Mouse (Mus musculus) liver, embryonic 15.5 days (tissue): ENCODE results near the gene Sec62. TPM values are rescaled to one million over a fixed set of nuclear protein-coding genes. Genes with fewer than 3 reads are reported as not detected.

Experiments used
- ATAC-seq: fragments of 200-750 bp; cut with Nextera tagmentation; 2 replicates; pipeline ENCODE4 v1.8.0; 2017; ENCODE audit warnings: moderate number of reproducible peaks, mild to moderate bottlenecking, moderate library complexity; ENCODE audit not compliant: insufficient read depth
- H3K27ac ChIP-seq: fragments of 300-500 bp; sonication (generic); replicated peaks from 2 replicates; pipeline ENCODE4 v1.5.1; 2015; ENCODE audit warnings: mild to moderate bottlenecking, inconsistent platforms
- H3K27me3 ChIP-seq: fragments of 300-500 bp; sonication (generic); 2 replicates; pipeline ENCODE4 v1.6.1; 2015; ENCODE audit warnings: mild to moderate bottlenecking, inconsistent platforms
- H3K36me3 ChIP-seq: fragments of 300-500 bp; sonication (generic); replicated peaks from 2 replicates; pipeline ENCODE4 v1.6.1; 2015; ENCODE audit warnings: moderate library complexity, mild to moderate bottlenecking, inconsistent platforms
- H3K4me1 ChIP-seq: fragments of 300-500 bp; sonication (generic); replicated peaks from 2 replicates; pipeline ENCODE4 v1.6.1; 2015; ENCODE audit warnings: inconsistent platforms
- H3K4me2 ChIP-seq: fragments of 300-500 bp; sonication (generic); 2 replicates; pipeline ENCODE4 v1.6.1; 2015; ENCODE audit warnings: moderate library complexity, mild to moderate bottlenecking, inconsistent platforms
- H3K4me3 ChIP-seq: fragments of 300-500 bp; sonication (generic); replicated peaks from 2 replicates; pipeline ENCODE4 v1.5.1; 2015; ENCODE audit warnings: mild to moderate bottlenecking, inconsistent platforms
- H3K9ac ChIP-seq: fragments of 300-500 bp; sonication (generic); 2 replicates; pipeline ENCODE4 v1.6.1; 2015; ENCODE audit warnings: moderate library complexity, mild to moderate bottlenecking, inconsistent platforms
- H3K9me3 ChIP-seq: fragments of 300-500 bp; sonication (generic); replicated peaks from 2 replicates; pipeline ENCODE4 v1.6.1; 2016; ENCODE audit warnings: inconsistent platforms
- WGBS: fragments of 180-500 bp; shearing (Covaris S2); methylation state at CpG from one replicate; pipeline ENCODE4 v1.1.7; 2015; ENCODE audit warnings: mixed read lengths; ENCODE audit not compliant: insufficient replicate concordance; 5-methylcytosine and 5-hydroxymethylcytosine counted together
- polyA plus RNA-seq: library from polyadenylated mRNA; unstranded; fragments of >200 nt; fragmentation: Nextera tagmentation; extraction: Ambion mirVana; gene quantifications from 2 replicates; pipeline ENCODE4 v1.2.1, GENCODE M21; 2015

The Sec62 gene
- polyA plus RNA-seq, 1 experiment from 2014 or later = 50.2 TPM

DNA sequence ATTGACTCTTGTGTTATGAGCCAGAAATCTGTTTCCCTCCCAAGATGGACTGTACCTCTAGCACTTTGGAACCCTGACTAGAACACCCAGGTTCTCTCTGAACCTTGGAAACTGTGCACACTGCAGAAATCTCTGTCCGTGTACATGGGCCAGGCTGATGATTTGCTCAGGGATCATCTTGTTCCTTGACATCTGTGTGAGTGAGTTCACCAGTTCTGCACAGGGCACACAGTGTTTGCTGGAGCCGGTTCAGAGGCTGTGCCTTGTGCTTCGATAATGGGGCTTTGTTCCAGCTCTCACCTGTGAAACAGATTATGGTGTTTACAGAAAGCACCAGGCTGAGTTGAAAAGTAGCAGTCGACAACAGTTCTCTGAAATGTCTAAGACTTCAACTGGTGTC is 20.0 kb upstream of the Sec62 start:
- WGBS = 55% methylated on average over 4 of the region's 4 CpGs
- ATAC-seq = no peak
- peaks cover 21% of the 10 kb centered on the region for H3K27me3 ChIP-seq
- H3K9ac ChIP-seq = no peak overlapping the region
- H3K27ac ChIP-seq = no peak overlapping the region
- no peak overlapping the region for H3K4me2 ChIP-seq
- H3K4me3 ChIP-seq = no peak overlapping the region
- H3K9me3 ChIP-seq = no peaks in the 10 kb centered on the region
- no peaks in the 10 kb centered on the region for H3K36me3 ChIP-seq
- H3K4me1 ChIP-seq = peaks cover 21% of the 10 kb centered on the region

- Histone ChIP-seq H3K27ac (no peak overlapping the region), H3K36me3 (no peaks in the 10 kb centered on the region), H3K9ac (no peak overlapping the region), H3K27me3 (peaks cover 21% of the 10 kb centered on the region), H3K9me3 (no peaks in the 10 kb centered on the region), H3K4me2 (no peak overlapping the region), H3K4me1 (peaks cover 21% of the 10 kb centered on the region), H3K4me3 (no peak overlapping the region)
- no peak for ATAC-seq
- WGBS = 82% methylated on average over 5 of the region's 5 CpGs
These were observed 18.0 kb upstream of the Sec62 start for GRCm38 (mm10) chr3:30774677-30775076.

GRCm38 (mm10) chr3:30777984-30778383 is 14.7 kb upstream of the Sec62 start:
- peak; percentile 90 for ATAC-seq
- no peak overlapping the region for H3K9ac ChIP-seq
- no peaks in the 10 kb centered on the region for H3K36me3 ChIP-seq
- no peak overlapping the region for H3K27ac ChIP-seq
- H3K4me2 ChIP-seq = no peak overlapping the region
- peaks cover 25% of the 10 kb centered on the region for H3K4me1 ChIP-seq
- 37% methylated on average over 5 of the region's 5 CpGs for WGBS
- H3K9me3 ChIP-seq = no peaks in the 10 kb centered on the region
- H3K27me3 ChIP-seq = peaks cover 21% of the 10 kb centered on the region
- no peak overlapping the region for H3K4me3 ChIP-seq

DNA sequence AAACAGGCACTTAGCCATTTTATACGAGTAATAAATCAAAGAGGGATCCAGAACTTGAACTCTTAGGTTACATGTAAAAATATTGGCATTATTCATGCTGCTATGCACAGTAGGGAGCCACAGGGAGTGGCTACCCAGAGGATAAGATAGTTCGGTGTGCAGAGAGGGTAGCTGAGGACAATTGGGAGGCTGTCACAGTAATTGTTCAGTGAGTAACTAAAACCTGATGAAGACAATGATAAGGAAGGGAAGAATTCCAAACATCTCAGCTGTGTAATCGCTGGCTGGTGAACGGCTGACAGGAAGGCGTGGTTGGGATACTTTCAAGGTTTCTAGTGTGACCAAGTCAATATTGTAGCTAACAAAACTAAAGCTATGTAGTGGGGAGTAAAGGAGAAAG is 4.1 kb upstream of the Sec62 start:
- peaks cover 34% of the 10 kb centered on the region for H3K27me3 ChIP-seq
- no peaks in the 10 kb centered on the region for H3K36me3 ChIP-seq
- no peak for ATAC-seq
- H3K4me3 ChIP-seq = no peak overlapping the region
- no peak overlapping the region for H3K27ac ChIP-seq
- H3K4me2 ChIP-seq = no peak overlapping the region
- WGBS = 32% methylated on average over 5 of the region's 5 CpGs
- no peak overlapping the region for H3K9ac ChIP-seq
- peaks cover 5% of the 10 kb centered on the region for H3K4me1 ChIP-seq
- H3K9me3 ChIP-seq = no peaks in the 10 kb centered on the region

DNA sequence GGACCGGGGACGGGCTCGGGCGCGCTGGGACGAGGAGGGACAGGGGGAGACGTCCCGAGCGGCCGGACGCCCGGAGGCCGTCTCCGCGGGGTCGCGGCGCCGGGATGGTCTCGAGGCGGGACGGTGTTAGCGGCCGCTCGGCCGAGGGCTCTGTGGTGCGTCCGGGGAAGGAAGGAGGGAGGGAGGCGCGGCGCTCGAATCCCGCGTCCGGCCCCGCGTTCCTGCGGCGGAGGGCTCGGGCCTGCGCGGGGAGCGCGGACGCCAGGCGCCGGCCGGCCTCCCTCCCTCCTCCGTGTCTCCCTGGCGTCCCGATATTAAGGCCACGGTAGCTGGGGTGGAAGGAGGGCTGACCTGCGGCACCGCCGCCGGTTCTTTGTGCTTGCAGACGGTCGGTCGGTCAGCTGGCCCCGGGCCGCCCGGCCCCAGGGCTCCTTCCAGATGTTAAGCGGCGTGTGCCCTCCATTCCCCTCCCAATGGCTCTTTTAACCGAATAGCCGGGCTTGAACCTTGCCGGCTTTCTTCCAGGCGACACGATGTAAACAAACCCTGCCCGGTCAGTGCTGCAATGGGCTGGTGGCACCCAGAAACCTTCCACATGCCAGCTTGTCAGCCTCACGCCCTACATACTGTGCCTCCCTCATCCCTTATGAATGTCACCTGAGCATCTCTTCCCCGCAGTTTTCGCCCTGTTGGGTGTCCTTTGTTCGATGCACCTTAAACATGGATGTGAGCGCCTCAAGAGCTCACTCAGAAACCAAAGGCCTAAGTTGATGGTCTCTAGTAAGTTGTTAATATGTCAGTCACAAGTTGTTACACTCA is 937 bp downstream of the Sec62 start:
- H3K4me1 ChIP-seq = peaks cover 20% of the 10 kb centered on the region
- peak overlapping the region; percentile 93 for H3K27ac ChIP-seq
- H3K4me2 ChIP-seq = peak overlapping the region; percentile 76
- H3K36me3 ChIP-seq = no peaks in the 10 kb centered on the region; the same call in 1 of the 2 replicates
- ATAC-seq = peak; percentile 79
- 0 out of 2 replicates have a peak, but pooled peaks cover 9% of the 10 kb centered on the region for H3K27me3 ChIP-seq
- H3K9ac ChIP-seq = peak overlapping the region; percentile 99
- WGBS = under 1% methylated on average over 70 of the region's 75 CpGs
- H3K4me3 ChIP-seq = peak overlapping the region; percentile 98
- no peaks in the 10 kb centered on the region for H3K9me3 ChIP-seq

GRCm38 (mm10) chr3:30802171-30802570 is 9.5 kb downstream of the Sec62 start:
- Histone ChIP-seq H3K4me3 (no peak overlapping the region), H3K9me3 (no peaks in the 10 kb centered on the region), H3K4me1 (no peaks in the 10 kb centered on the region; the same call in 1 of the 2 replicates), H3K27ac (no peak overlapping the region), H3K9ac (no peak overlapping the region), H3K27me3 (no peaks in the 10 kb centered on the region), H3K4me2 (no peak overlapping the region), H3K36me3 (peaks cover 50% of the 10 kb centered on the region)
- ATAC-seq = no peak
- WGBS = 83% methylated on average over 3 of the region's 3 CpGs

GRCm38 (mm10) chr3:30812881-30813280 is 20.2 kb downstream of the Sec62 start:
- 69% methylated on average over 3 of the region's 3 CpGs for WGBS
- no peak for ATAC-seq
- Histone ChIP-seq H3K9ac (no peak overlapping the region), H3K36me3 (peaks cover 72% of the 10 kb centered on the region), H3K9me3 (no peaks in the 10 kb centered on the region), H3K4me2 (no peak overlapping the region), H3K4me1 (no peaks in the 10 kb centered on the region), H3K27ac (no peak overlapping the region), H3K27me3 (no peaks in the 10 kb centered on the region), H3K4me3 (no peak overlapping the region)

DNA sequence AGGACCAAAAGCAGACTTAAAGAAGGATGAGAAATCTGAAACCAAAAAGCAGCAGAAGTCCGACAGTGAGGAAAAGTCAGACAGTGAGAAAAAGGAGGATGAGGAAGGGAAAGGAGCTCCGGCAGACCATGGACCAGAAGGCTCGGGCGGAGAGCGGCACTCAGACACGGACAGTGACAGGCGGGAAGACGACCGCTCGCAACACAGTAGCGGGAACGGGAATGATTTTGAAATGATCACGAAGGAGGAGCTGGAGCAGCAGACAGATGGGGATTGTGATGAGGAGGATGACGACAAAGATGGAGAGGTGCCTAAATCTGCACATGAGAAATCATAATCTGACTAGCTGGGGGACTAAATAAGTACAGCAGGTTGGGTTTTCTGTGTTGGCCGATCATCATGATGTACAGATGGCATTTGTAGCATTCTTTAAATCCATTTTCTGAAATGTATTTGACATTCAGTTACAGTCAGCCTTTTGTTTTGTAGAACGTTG is 26.0 kb downstream of the Sec62 start:
- no peak for ATAC-seq
- no peaks in the 10 kb centered on the region for H3K9me3 ChIP-seq
- H3K4me1 ChIP-seq = no peaks in the 10 kb centered on the region
- no peak overlapping the region for H3K4me2 ChIP-seq
- no peak overlapping the region for H3K4me3 ChIP-seq
- H3K9ac ChIP-seq = no peak overlapping the region
- H3K27ac ChIP-seq = no peak overlapping the region
- no peaks in the 10 kb centered on the region for H3K27me3 ChIP-seq
- WGBS = 91% methylated on average over 16 of the region's 16 CpGs
- H3K36me3 ChIP-seq = peaks cover 65% of the 10 kb centered on the region

- Histone ChIP-seq H3K36me3 (peaks cover 44% of the 10 kb centered on the region), H3K4me1 (no peaks in the 10 kb centered on the region), H3K9ac (no peak overlapping the region), H3K27me3 (no peaks in the 10 kb centered on the region), H3K27ac (no peak overlapping the region), H3K9me3 (no peaks in the 10 kb centered on the region), H3K4me3 (no peak overlapping the region), H3K4me2 (no peak overlapping the region)
- 82% methylated on average over 8 of the region's 8 CpGs for WGBS
- no peak for ATAC-seq
These were observed 29.5 kb downstream of the Sec62 start for GRCm38 (mm10) chr3:30822163-30822562.

DNA sequence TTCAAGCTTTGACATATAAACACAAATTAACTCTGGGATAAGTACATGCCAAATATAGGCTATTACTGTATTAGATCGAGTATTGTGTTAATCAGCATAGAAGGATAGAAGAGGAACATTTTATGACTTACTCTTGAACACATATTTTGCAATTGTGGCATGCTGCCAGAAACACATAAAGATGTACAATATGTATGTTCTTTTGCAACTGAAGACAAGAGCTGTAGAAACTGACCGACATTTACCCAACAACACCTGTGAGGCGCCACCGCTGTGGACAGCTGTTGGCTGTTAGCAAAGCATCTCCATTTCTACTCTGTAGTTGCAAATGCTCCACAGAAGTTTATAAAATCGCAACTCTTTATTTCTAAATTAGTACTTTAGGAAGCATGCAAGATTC is 33.4 kb downstream of the Sec62 start:
- Histone ChIP-seq H3K4me3 (no peak overlapping the region), H3K27me3 (no peaks in the 10 kb centered on the region), H3K36me3 (peaks cover 15% of the 10 kb centered on the region), H3K9me3 (no peaks in the 10 kb centered on the region), H3K27ac (no peak overlapping the region), H3K4me2 (no peak overlapping the region), H3K4me1 (no peaks in the 10 kb centered on the region), H3K9ac (no peak overlapping the region)
- WGBS = 77% methylated on average over 5 of the region's 5 CpGs
- no peak for ATAC-seq

GRCm38 (mm10) chr3:30831848-30832606 is 39.4 kb downstream of the Sec62 start:
- Histone ChIP-seq H3K4me3 (no peak overlapping the region), H3K9me3 (no peaks in the 10 kb centered on the region), H3K9ac (no peak overlapping the region), H3K27ac (no peak overlapping the region), H3K27me3 (no peaks in the 10 kb centered on the region), H3K4me1 (no peaks in the 10 kb centered on the region), H3K36me3 (no peaks in the 10 kb centered on the region), H3K4me2 (no peak overlapping the region)
- no peak for ATAC-seq
- WGBS = 56% methylated on average over 15 of the region's 15 CpGs
